Mouse (Mus musculus): ENCODE measurements at regions not wholly inside any gene's neighbourhood (a gene's known extent, or its start where the extent isn't known, plus 50 kb on each side); places are given as distances from the start of the nearest gene placed in this dataset.
"Not testable (repeated sequence)": the region's sequence is repeated elsewhere in the genome, so short reads cannot be mapped to it uniquely, and the experiment has no call there.

DNA sequence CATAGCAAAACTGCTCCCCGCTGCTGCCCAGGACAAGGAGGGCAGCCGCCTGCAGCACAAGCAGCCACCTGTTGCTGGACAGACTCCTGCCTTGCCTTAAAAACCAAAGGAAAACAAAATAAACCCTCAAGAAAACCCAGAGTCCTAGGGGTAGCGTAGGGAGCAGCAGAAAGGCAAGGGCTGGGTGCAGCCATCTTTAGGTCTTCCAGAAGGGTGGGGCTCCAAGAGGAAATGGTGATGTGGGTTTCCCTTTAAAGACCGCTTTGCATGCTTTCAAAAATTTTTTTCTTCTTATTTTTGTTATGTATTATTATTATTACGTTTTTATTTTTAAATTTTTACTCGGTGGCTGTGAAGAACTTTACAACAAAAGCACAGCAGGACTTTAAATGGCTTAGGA lies 300.1 kb downstream of the Vrk1 start:
- DNase-seq: no peak

DNA sequence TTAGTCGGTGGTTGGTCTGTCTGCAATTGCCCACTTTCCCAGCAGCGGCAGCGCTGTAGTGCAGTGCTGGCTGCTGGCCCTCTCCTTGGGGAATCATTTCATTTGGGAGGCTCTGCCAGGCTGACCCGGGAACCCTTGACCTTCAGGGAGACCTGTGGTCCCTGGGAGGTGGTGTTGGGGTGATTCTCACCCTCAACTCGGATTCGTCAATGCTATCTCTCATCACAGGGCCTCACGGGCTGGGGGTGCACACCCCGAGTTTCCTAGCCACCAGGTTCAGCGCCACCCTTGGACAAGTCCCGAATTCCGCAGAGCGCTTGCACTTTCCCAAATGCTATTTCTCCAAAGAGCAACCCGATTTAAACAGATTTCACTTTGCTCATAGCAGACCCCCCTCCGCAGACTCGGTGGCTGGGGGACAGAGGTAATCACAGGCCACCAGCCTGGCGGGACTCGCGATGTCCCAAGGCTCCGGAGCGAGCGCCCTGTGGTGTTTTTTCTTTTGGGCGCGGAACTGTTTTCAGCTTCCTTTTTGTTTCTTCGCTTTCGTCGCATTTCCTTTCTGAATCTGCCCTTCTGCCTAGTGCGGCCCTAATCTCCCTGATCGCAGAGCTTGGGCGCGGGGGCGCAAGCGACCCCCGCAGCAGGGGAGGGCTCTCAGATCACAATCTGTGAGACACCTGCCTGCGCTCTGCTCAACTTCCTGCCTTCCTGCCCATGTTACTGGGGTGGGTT lies 300.7 kb downstream of the Vrk1 start:
- DNase-seq: peak; percentile 25

DNA sequence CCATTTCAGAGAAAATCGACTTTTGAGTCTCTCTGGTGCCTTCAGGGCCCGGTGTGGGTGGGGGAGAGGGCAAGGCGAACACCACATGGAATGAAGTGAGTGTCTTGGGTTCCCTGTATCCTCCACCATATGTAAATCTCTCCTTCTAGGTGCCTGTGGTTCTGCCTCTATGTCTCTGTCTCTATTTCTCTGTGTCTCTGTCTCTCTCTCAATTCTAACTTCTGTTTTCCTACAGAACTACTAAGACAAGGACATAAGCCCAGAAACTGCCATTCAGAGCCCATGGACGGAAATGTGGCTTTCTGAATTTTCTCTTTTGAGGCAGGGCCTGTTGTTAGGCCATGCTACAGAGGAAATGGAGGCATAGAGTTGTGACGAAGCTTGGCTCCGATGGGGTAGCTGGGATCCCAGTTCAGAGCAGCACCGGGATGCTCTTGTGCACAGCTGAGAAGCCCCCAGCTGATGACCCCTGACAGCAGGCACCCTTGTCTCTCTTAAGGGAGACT lies 301.3 kb downstream of the Vrk1 start:
- DNase-seq: no peak

DNA sequence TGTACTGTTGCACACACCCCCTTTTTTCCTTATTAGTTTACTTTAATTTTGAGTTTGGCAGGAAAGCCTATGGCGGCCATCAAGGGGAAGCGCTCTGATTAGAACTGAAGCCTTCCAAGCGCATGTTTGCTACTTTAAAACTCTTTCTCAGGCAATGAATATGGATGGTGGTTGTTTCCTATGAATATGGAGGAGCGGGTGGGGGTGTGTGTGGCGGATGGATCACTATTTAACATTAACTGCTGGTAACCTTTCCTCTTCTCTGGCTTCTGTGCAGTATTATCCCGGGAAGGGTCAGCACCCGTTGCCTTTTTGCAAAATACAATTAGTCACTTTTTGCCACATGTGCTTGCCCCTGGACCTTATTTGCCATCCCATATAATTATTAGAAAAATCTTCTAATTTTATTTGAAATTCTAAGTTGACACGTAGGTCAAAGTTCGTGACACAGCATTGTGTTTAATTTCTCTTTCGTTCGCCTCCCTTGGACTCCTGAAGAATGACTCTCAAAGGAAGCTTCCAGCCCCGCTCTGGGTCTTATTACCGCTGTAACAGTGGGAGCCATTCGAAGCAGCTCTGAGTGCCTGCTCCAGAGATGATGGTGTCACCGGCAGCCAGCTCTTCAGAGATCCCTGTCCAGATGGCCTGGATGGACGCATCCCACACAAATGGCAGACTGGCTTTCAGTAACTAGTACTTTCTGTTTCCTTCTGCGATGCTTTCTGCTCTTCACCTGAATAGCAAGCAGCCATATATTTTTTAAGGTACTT lies 302.0 kb downstream of the Vrk1 start:
- DNase-seq: no peak

DNA sequence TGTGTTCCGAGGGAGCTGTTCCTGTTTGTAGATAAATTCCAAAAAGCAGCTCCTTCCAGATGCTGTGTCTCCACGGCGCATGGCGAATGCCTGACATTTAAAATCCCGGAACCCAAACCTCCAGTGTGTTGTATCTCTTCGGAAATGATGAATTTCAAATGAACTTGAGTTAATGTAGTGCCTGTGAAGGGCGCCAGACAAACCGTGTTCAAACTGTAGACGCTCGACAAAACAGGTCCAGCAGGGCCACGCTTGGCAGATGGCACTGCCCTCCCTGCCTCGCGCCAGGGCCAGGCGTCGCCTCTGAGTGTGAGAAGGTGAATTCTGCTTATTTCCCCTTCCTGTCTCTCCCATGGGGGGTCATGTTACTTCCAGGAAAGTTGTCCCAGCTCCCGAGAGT lies 307.7 kb downstream of the Vrk1 start:
- no peak for DNase-seq

DNA sequence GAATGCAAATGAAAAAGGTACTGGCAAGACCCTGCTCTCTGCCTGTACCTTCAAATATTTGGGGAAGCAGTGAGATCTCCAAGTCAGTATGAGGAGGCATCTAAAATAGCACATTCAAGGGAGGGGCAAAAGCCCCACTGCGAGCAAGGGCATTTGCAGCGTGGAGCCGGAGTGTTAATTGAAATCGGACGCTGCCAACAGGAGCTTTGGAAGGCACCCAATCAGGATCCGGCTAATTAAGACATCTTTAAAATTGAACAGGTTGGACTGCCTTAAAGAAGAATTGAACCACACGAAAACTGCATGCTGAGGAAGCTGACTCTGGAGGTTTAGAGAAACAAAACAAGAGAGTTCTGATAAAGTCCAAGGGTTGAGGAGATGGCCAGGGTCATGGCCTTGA lies 311.5 kb downstream of the Vrk1 start:
- DNase-seq: no peak

DNA sequence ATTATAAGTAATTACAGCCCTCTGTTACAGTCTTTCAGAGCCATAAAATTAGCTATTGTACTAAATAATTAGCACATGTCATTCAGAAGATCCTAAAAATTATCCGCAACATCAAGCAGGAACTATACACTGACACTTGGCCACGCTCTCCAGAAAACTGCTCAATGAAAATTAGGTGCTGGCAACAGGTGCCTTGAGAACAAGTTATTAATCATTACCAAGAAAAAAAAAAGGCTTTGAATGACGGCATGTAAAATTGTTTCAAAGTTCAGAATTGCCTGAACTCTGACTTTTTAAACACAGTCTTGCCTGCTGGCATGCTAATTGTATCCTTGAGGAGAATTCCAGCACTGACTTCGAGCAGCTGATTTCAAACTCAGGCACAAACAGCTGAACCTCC lies 316.6 kb downstream of the Vrk1 start:
- DNase-seq: no peak

DNA sequence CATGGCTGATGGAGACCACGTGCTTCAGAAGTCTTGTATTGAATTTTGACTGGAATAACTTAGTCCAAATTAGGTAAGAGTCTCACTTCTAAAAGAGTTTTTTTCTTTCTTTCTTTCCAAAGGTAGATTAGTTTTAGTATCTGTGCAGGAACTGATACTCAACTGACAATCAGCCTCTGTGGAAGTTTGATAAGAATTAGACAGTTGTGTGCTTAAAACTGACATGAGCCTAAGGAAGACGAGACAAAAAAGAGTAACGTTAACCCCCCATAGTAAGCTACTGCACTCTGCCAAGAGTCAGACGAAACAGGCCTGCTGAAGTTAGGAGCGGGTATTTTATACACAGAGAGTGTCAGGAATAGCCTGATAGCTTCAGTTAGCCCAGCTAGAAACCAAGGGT lies 317.3 kb downstream of the Vrk1 start:
- DNase-seq: no peak

DNA sequence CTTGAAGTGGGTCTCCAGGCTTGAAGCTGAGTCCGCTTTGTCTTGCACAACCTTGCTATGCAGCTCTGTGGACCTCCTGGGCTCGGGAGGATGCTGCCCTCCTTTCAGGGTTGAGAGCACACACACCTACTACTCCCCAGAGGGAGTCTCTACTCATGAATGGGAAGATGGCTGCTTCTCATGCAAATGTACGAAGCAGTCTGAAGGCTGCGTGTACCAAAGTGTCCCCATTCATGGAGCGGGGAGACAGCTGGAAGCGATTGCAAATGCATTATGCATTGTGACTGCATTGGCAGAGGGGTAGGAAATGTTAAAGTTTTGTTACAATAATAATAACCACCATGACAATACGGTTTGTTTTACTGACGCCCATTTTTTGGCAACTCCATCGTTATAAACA lies 347.8 kb downstream of the Vrk1 start:
- no peak for DNase-seq

DNA sequence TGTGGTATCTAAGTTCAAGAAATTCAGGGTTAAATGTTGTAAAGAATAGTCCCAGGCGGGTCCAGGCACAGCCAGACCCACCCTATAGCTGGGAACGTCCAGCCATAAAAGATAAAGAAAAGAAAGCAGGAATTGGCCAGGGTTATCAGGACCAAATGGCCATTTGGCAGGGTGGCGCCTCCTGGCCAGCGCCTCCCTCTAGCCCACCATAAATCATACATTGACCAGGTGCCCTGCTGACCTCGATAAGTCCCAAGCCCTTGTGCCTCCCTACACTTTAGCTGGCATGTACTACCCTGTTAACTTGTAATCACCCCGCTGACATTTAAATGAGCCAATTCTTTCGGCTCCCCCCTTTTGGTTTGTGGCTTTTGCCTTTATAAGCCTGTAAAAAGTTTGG lies 351.6 kb downstream of the Vrk1 start:
- not testable (repeated sequence) for DNase-seq

DNA sequence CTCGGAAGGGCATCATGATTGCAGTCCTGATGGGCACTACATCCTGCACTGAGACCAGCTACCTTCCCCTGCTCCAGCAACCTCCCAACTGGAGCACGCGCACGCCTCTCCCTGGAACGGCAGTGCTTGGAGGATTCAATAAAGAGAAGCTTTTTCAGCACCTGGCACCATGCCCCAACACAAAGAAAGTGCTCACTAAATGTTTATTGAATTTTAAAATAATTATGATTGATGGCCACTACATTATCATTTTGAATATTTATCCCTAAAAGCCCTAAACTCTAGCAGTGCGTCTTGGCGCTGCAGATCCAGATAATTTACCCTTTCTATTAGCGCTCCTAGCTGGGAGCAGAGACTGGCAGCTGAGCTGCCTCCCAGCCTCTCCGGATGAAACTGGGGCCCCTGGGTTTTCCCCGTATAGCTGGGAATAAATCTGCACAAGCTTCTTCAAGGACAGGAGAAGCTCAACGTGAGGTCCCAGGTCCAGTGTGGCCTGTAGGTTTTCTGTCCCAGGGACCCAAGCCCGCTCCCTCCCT lies 364.9 kb downstream of the Vrk1 start:
- no peak for DNase-seq

DNA sequence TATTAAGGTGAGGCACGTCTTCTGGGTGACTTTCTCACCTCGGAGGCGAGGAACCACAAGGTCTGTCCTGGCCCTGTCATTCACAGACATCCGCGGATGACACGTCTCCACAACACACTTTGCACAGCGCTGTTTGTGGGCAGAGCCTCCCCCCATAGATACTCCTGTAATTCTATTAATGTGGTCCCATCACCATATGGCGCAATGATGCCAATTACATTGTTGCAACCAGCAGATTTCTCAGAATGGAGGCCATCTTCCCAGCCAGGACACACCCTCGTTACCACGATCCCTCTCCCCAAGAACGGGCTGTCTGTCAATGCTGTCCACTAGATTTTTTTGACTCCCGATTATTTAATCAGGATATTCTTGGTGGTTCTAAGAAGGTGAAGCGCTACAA lies 365.9 kb downstream of the Vrk1 start:
- DNase-seq: no peak

DNA sequence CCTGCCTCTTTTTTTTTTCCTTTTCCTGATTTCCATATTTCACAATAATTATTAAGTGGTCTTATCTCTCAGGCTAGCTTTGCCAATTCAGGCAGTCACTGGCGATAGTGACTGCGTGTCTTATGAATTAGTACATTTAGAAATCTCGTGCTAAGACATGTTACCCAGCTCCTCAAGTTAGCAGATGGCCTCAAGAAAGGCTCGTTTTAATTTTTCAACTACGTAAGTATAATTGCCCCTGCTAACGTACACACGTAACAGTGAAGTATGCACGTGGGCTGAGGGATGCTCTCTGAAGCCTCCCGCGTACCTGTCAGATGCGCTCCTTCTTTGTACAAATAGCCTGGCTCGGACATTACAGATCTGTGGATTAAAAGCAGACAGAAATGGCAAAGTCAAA lies 366.8 kb downstream of the Vrk1 start:
- no peak for DNase-seq

DNA sequence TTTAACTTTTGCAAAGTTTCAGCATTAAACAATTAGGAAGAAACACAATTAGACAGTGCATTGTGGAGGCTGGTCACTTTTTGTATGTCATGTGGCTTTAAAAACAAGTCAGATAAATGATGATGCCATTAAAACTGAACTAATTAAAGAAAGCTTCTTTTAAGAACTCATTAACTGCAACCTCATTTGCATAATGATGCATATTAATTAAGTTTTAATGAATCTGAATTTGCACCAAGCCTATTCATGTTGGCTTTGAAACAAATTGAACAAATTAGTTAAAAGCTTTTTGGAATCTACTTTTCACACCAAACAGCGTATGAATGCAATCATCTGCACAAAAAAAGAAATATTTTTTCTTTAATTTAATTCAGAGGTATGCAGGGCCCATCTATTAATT lies 367.3 kb downstream of the Vrk1 start:
- no peak for DNase-seq

DNA sequence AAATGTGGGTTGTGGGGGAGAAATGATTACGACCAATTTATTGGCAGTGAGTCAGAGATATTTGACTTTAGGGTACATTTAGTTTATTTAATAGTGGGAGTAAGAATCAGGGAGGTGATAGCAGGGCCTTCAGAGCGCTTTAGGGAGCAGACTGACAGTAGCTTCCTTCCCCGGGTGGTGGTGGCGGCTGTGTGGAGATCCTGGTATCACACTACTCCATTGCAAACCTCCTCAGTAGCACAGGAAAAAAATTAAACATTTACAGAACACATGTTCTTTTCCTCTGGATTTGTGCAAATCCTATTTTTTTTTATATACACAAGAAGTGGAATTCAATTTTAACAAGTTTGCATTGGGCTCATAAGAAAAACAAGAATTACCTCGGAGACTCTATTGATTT lies 367.7 kb downstream of the Vrk1 start:
- no peak for DNase-seq

DNA sequence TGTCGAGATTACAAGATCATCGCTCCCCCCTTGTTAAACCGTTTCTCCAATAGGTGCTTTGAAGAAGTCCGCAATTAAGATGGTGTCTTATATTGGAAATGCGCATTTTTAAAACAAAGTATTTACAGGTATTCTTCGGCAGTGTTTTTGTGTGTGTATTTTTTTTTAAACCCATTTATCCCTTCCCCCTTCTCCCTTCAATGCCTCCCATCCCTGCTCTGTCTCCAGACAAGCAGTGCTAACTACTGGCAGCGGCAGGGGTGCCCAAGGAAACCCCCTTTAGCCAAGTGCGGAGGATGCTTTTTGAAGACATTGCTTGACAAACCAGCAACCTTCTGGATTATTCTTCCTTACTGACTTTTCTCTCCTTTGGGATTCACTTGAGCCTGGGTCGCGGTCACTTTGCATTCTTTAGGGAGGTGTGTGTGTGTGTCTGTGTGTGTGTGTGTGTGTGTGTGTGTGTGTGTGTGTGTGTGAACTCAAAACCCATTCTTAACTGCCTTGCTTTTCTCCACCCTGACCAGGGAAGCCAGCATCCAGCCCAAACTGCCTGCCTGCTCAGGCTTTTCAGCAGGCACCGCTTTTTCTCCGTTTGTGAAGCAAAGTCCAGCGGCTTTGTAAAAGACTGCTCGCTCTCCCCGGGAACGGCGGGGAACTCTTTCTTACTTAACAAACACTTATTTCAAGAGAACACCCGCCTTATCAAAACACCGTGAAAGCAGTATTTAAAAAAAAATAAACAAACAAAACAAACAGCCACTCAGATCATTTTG lies 368.5 kb downstream of the Vrk1 start:
- no peak for DNase-seq

DNA sequence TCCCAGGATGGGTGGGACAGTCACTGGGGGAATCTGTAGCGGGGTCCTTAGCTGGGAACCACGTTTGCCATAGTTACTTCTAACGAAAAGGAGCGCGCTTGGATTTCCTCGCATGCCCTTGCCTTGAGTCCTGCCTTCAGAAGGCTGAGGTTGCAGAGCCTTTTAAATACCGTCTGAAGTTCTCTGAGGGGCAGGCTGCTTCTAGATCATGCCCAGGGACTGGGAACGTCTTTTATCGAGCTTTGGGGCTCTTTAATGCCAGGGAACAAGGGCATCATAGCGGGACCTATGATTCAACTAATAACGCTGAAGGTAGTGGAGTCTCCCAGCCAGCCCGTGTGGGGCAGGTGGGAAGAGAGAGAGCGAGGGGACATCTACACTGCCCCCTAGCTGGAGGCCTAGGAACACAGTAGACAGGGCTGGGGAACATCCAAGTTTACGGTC lies 369.1 kb downstream of the Vrk1 start:
- peak in 1 of 2 experiments; percentile 19 for DNase-seq

DNA sequence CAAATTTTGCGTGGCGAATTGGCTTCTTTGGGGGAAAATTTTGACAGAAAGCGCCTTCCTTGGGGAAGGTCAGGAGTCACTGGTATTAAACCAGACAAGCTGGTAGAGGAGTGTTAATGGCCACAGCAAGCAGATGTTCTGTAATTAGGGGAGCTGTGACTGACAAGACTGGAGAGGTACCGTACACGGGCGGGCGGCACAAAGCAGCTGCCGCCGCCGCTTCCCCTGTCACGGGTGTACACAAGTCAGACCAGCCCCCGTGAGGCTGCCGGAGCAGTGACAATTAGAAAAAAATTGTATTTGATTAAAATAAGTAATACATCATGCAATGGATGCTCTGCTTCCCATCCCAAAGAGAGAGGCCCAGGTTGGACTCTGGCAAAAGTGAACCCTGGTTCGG lies 369.8 kb downstream of the Vrk1 start:
- DNase-seq: no peak

DNA sequence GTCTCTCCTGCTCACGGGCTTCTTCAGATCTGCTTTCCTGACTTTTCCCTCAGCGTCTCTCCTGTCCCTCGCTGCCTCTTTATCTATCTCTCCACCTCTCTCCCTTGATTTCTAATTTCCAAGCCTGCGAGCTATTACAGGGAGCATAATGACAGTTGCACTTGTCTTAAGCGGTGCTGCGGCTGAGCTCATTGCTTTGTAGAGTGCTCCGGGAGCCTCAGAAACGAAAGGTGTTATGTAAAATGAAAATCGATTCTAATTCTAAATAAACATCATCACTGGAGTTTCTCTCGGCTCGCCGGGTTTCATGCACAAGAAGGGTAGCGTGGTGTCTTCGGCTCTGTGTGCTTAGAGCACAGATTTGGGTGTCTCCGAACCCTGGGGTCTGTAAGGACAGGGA lies 371.8 kb downstream of the Vrk1 start:
- no peak for DNase-seq

DNA sequence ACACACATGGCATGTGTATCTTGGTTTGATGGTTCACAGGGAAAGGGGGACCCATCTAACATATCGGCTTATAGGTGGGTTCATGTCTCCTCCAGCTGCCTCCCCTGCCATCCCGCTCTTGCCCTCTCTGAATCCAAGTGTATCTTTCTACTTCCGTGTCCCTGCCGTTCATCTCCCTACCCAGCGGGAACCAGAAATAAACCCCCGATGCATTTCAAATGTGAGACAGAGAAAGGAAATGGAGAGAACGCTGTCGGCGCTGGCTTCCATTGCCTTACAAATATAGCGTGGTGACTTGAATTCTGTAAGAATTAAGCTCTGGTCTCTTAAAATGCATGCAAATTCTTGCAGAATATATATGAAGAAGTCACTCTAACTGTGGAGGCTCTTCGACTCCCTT lies 379.2 kb downstream of the Vrk1 start:
- no peak for DNase-seq

DNA sequence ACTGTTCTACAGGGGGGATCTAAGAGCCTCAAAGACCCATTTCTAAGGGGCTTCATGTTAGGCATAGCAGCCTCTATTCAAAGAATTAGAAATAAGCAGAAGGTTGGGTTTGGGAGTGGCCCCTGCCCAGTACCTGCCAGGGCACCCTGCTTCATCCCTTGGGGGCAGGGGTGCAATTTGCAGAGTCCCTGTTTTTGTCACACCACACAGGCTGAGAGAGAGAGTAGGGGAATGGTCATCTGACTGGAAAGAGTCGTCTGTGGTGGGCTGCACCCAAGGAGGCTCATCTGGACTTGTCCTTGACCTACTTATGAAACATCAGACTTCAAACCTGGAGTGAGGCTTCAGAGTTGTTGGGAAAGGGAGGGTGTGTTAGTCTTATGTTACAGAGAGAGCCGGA lies 382.3 kb downstream of the Vrk1 start:
- no peak for DNase-seq

DNA sequence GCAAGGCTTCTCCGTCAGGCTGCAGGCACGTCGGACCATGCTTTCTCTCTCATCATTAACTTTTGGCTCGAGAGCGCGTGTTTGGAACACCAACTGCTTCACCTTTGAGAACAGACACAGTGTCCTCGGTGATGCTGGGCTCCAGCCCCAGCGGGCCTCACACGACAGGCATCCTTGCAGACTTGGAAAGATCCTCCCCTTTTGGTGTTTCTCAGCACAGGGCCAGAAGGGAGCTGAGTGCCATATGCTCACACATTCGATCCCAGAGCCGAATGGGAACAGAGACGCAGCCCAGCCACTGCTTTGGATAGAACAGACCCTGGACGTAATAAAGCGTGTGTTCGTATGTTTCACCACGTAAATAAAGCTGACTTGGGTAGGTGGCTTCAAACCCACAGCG lies 389.1 kb downstream of the Vrk1 start:
- DNase-seq: peak; percentile 40 to 46

DNA sequence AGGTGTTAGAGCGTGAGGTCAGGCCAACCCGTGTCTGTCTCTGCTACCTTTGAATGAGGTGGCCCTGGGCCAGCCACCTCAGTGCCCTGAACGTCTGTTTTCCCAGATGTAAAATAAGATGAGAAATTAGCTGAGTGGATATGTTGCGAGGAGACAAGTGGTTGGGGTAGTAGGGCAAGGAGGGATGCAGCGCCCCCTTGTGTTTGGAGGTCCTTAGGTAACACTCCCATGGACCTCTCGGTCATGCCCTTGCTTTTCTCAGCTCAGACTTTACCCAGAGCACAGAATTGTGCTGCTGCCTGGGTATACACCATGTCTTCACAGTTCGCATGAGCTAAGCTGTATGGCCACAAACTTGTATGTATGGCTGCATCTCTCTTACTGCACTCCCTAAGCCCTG lies 401.0 kb downstream of the Vrk1 start:
- no peak for DNase-seq

Measured in layer of hippocampus, postnatal 36 days (tissue).